Mouse (Mus musculus) thymus, postnatal 10 days (tissue): ENCODE measurements around the gene Gm21988.
A peak's percentile ranks its signal among the peaks of the same experiment; 100 is the strongest.

Experiments
- DNase-seq, 2 experiments: peaks; one replicate each; pipeline ENCODE4 v3.0.0; 2021; ENCODE audit warnings: low spot score in 2 of 2

The Gm21988 gene

DNA sequence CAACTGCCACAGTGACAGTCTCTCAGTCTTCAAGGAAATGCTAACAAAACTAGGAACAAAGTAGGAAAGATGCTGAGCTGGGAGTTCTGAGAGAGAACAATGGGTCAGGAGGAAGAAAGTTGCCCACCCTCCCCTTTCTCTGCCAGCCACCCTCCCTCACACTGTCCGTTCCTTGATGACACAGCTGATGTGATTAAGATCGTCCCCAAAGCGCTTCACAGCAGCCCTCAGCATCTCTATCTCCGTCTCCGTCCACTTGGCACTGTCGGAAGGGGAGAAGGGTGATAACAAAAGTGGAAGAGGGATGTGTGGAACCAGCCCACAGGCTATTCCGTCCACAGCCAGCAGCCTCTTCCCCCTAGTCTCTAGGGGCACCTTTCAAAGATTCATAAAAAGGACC lies 2.9 kb downstream of the Gm21988 start:
- DNase-seq = no peak

DNA sequence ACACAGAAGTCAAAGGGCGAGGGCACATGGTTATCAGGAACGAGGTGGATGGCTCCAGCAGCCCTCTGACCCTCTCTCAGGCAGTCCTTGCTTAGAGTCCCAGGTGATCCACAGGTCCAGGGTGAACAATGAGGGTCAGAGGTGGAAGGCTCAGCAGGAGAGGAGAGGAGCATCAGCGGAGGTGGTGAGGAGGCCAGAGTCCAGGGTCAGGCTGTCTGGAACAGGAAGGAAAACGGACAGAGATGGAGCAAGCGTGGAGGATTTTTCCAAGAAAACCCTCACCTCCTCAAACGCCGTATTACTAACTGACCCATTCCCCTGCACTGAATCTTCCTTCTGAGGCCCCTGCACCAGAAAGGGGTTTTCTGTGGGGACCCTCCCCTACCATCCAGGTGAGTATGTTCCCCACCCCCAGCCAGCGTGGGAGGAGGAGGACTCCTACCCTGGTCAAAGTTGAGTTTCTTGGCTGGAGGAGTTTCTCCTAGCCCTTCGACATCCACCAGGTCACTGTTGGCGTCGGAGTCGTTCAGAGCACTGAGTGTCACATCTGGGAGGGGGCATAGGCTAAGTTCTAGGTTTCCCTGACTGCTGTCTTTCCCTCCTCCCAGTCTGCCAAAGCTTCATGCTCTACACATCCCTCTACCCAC lies 4.3 kb downstream of the Gm21988 start:
- no peak for DNase-seq

DNA sequence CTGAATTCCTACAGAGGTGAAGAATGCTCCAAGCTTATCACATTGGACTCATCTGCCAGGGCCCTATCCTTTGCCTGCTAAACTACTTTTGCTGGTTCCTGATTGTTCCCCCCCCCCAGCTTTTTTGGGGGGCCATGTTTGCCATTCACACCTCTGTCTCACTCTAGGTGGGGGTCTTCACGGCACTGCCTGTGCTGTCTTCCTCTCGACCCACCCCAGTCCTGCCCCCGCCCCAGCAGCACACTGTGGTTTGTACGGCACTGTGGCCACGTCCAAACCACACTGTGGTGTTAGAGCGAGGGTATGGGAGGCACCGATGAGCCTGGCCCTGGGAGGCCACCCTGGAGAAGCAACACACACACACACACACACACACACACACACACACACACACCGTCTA lies 5.1 kb downstream of the Gm21988 start:
- no peak for DNase-seq

DNA sequence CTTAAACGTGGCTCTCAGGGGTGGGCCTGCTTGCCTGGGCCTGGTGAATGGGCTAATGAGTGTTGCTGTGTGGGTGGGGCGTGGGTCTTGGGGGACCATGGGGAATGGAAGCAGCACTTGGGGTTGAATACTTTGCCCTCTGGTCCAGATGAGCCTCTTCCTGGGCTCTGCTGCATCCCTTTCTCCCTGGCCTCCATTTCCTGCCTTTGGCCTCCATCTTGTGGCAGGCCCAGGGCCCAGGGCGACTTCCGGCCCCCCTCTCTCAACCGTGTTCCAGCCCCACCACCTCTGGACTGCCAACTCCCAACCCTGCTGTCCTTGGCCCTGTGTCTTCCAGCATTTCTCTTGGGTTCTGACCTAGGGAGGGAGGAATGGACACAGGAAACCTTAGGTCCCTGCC lies 5.6 kb downstream of the Gm21988 start:
- DNase-seq = no peak

DNA sequence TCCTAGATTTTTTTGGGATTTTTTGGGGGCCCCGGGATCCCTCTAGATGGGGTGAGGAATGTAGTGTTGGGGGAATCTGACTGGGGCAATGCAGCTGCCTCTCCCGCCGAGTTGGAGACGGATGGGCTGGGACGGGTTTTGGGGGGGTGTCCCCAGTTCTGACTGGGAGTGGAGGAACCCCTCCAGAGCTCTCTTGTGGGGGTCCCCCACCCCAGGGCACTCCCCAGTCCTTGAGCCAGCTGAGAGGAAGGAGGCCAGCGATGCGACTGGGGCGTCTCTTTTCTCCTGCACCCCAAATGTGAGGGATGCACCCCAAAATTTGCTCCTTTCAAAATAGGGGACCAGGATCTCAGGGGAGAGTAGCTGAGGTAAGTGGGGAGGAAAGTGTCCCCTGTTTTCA lies 6.6 kb downstream of the Gm21988 start:
- no peak for DNase-seq

DNA sequence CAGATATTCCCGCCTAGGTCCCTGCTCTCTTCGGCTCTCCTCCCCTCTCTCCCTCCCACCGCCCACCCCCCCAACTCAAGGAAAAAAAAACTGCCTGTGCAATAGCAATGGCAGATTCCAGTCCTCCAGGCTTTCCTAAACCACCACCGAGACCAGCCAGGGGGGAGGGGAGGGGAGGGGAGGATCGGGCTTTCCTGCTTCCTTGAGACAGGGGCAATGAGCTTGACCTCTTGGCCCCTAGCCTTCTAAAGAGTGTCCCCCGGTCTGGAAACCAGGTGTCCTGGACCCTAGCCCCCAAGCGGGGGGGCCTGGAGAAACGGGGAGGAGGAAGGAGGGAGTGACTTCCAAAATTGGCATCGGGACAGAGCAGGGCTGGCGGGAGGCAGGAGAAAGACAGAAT lies 7.1 kb downstream of the Gm21988 start:
- DNase-seq = no peak

DNA sequence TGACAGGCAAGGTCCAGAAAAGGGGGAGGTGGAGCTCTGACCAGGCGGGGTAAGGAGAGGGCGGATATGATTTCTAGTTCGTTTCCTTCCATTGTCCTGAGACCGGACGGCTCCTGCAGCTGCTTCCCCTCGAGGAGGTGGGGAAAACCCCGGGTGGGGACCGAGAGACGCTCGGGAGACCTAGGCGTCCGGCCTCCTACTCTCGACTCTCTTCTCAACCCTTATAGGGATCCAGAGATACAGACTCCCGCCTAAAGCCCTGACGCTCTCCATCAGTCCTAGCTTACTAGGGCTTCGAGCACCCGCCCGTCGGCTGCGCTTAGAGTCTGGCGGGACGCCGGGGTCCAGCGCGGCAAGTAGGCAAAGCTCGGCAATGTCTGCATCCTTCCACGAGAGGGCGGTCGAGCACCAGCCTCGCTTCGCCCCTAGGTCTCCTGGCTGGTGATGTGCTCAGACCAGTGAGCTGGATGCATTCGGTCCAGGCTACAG lies 9.3 kb downstream of the Gm21988 start:
- peak; percentile 64 to 88 for DNase-seq

DNA sequence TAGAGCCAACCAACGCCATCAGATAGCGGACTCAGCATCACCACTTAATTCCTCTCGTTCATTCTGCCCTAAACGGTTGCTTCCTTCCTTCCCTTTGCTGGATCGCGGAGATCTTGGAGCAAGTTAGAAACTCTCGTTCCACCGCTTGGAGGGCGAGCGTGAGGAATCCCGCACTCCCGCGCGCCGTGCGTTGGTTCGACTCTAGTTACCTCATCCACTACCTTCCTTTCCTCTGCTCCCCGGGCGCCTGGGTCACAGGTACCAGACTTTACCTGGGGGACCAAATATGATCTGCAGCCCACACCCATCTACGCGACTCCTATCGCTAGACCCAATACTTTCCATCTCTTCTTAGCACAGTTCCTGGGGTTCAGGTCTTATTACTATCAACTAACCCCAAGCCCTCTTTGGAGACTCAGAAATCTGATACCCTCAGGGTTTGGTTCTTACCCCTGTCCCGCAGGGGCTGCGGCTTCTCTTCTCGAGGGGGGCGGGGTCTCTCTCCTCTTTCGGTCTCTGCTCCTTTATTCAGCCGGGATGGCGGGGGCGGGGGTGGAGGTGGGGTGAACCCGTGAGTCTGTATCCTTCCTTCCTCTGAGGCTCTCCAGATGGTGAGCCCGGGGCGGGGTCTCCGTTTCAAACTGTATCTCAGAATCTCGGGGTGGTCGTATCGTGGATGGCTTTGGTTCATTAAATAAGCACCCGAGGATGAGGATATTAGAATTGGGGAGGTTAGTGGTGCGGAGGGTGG lies 10.2 kb downstream of the Gm21988 start, which contains the start of gene Bcl6b:
Gene Bcl6b, minus strand, starts transcription at position 539 of the 751 bp plus-strand sequence.
- DNase-seq = no peak

DNA sequence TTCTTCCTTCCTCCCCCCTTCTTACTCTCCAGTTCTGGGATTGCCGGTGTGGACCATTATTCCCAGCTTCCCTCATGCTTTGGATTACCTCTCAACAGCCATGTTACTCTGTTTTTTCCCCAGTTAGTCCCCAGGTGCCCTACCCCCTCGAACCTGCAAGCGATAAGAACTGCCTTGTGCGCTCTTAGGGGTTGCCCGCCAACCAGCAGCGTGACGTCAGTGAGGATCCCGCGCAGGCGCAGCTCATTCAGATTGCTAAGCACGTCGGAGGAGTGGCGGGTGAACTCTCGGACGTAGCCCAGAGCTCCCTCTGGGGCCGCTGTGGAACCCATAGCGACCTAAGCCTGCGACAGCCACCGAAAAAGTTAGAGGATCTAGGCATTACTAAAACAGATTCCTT lies 10.8 kb downstream of the Gm21988 start:
- peak; percentile 71 to 78 for DNase-seq

DNA sequence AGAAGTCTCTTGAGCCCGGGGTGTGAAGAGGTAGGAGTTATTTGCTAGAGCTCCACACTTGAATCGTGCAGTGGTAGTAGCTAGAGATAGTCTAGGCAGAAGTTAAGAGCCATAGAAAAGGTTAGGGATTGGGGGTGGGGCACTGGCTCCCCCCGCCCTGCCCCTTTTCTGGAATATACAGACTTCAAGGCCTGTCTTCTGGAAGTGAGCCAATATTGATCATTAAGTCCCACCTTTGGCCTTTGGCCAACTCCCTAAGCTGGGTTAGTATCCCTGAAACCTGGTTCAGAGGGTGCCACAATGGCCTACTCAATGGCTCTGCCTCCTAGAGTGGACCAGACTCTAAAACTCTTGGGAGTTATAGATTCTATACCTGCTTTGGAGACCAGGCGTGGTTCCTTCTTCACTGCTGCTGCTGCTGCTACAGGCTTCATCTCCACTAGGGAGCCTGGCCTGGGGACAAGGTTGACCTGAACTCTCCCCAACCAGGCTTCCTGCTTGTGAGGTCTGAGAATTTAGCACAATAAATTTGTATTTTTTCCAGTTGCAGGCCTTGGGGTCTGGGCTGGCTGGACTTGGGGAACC lies 11.9 kb downstream of the Gm21988 start:
- DNase-seq = no peak

DNA sequence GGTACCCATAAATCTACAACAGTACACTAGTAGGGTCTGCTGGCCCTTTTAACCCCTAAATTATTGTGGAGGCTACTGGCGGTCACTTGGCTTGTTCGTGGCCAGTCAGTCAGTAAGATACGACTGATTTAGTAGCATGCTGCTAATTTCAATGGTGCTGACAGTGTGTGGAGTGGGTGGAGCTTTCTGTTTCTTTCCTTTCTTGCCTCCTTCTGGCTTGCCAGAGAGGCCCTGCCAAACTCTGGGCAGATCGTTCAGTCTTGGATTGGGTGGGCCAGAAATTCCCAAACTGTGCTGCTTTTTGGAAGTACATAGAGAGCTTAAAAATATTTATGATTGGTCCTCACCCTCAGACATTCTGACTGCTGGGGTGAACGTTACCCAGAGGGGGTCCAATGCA lies 12.5 kb downstream of the Gm21988 start:
- no peak for DNase-seq

DNA sequence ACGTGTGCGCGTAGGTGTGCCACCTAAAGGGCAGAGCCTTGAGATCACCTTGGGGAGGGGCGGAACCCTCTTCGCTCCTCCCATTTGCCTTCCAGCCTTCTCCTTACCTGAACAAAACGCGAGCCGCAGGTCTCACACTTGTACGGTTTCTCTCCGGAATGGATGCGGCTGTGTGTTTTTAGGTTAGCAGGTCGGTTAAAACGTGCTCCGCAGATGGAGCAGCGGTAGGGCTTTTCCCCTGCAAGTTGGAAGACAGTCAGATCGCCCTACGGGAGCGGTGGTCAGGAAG lies 13.1 kb downstream of the Gm21988 start:
- no peak for DNase-seq

DNA sequence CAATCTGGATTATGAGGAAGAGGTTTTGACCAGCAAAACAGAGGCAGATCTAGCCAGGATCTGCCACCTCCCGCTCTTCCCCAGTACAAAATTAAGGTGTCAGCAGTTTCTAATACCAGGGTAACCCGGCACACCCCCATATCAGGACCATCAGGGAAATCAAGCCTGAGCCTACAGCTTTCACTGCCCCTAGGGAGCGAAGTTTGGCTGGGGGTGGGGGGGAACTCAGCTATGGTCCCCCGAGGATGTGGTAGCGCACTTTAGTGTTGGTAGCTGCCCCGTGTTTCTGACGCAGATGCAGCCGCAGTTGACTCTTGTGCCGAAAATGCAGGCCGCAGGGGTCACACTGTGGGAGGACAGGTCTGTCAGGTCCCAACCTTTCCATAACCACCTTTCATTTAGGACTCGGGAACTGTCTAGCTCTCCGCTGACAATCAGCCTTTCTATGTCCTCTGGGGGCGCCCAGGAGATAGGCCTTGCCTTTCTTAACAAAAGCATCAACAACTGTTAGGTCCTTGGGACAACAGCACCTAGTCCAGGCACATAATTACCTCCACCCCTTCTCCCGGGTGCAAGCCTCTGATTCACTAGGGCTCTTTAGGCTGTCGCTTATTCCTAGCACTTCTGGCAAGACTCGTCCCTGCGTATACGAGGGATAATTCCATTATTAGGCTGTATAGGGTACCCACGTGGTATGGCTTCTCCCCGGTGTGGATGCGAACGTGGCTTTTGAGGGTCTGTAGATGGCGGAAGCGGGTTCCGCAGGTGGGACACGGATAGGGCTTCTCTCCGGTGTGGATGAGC lies 13.6 kb downstream of the Gm21988 start:
- no peak for DNase-seq

DNA sequence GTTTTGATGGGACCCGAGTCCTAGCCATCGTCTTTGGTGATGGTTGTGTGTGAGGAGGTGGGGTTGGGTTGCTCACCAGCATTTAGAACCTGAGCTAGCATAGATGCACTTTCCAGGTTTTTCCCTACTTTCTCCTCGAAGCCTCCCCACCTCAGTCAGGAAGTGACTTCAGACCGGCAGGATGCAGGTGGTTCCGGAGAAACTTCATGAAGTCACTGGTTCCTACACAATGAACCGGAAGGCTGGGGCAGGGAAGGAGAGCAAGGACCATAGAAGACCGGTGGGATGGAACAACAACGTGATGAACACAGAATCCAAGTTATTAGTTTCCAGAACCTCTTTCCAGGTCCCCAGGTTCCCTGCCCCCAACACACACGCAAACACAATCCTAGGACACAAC lies 15.9 kb downstream of the Gm21988 start:
- no peak for DNase-seq

DNA sequence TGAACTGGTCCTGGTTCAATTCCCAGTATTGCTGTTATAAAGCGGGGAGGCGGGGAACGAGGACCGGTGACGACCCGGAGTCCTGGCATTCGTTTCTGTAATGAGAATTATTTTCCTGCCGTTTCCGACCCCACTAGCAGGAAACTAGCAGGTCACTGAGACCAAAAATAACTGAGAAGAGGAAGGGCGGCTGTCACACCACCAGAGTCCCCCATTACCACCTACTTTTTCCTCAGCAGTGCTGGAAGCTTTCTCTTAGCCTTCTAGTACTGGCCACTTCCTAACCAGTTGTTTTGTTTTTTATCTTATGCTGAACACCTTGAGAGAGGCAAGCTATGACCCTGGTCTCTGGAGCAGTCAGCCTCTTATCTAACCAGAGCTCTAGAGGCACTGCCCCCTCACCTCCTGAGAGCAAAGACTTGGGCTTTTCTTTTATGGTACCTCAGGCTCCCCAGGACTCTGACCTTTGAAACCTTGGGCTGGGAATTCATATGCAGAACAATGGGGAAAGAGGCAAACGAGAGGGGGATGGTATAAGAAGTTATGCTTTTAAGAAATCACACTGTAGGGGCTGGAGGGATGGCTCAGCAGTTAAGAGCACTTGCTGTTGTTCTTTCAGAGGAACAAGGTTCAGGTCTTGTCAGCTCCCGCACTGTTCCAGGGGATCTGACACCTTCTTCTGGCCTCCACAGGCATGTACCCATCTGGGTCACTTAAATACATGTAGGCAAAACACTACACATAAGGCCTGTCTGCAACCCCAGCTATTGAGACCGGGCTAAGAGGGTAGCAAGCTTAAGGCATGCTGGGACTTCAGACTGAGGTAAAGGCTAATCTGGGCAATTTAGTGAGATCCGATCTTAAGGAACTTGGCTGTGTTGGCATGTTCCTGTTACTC lies 17.8 kb downstream of the Gm21988 start:
- no peak for DNase-seq

DNA sequence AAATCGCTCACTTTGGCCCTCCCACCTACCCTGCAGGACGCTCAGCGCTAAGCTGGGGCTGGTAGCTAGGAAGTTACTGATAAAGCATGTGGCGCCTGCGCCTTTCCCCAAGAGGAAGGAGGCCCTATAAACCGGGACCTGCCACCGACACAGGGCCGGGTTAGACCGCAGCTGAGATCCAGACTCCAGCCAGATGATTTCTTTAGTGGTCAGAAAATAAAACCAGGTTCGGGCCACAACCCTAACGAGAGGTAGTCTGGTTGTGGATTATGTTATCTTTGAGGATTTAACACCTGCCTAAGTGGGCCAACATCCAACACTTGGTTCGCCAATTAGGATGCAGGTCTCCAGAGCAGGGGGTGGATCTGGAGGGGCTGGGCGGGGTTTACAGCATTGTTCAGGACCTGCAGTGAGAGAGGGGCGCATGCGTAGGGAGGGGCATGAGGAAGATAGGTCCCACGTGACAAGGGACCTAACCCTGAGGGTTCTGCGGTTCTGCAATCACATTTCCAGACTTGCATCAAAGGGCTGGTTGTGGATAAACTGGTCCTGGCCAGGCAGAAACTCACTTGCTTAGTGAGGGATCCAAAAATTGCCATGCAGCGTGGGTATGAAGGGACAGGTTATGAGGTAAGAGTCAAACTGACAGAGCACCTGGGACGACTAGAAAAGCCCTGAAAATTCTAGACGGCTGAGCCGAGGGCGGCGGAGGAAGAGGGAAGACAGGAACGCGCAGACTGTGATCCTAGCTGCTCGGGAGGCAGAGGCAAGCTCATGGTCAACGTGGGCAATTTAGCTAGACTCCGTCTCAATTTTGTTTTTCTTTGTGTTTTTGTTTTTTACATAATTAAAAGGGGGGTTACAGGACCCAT lies 18.7 kb downstream of the Gm21988 start, which contains the start of gene Slc16a13:
Gene Slc16a13, minus strand, starts transcription at position 334 of the 872 bp plus-strand sequence.
- DNase-seq = peak; percentile 84 to 85

DNA sequence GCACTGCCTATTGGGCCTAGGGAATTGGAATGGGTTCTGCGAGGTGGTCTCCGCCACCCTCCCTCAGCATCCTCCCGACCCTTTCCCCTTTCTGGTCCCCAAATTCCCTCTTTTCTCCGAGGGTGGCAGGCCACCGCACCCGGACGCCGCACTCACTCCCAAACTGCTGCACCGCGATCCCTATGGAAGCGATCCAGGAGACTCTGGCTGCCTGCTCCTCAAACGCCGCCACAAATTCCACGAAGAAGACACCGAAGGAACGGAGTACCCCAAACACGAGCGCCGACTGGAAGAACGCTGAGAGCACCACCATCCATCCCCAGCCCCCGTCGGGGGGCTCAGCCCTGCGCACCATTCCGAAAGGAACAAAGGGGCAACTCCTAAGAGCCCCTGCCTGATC lies 19.3 kb downstream of the Gm21988 start:
- DNase-seq = no peak

DNA sequence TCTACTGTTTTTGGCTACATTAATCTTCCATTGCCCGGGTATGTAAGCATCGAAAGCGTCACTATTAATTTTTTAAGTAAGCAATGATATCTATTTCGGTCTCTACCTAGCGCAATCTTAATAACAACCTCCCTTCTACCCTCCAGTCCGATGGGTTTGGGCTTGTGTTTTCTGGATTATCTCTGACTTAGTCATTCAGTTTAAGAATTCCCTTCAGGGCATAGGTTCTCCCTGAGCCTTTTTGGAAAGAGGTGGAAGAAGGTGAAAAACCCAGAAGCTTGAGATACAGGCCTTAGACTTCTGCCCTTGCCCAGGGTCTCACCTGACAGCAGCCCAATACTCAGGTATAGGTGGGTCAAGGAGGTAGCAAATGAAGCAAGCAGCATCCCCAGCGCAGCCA lies 19.8 kb downstream of the Gm21988 start:
- no peak for DNase-seq

DNA sequence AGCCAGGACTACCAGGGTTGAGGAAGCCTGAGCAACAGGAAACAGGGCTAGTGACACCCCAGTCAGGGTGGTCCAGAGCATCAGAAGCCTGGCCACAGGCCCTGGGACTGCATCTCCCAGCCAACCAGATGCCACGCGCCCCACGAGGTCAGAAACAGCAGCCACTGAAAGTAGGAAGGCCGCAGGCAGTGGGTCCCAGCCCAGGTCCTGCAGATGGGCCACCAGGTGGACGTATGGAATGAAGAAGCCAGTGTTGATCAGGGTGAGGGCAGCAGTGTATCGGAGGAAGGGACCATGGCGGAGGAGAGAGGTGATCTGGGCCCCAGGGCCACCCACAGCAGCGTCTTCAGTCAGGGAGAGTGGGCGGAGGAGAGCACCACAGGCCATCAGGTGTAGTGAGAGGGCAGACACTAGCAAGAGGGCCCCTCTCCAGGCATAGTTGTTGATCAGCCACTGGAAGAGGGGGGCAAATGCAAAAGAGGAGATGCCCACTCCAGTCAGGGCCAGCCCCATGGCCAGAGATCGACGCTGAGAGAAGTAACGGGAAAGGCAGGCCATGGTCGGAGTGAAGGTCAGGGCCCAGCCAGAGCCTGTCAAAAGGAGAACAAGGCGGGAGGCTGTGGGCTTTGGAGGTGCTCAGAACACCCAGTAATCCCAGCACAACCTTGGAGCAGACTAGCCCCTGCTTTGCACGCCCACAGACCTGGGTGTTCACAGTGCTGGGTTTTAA lies 20.7 kb downstream of the Gm21988 start:
- no peak for DNase-seq

DNA sequence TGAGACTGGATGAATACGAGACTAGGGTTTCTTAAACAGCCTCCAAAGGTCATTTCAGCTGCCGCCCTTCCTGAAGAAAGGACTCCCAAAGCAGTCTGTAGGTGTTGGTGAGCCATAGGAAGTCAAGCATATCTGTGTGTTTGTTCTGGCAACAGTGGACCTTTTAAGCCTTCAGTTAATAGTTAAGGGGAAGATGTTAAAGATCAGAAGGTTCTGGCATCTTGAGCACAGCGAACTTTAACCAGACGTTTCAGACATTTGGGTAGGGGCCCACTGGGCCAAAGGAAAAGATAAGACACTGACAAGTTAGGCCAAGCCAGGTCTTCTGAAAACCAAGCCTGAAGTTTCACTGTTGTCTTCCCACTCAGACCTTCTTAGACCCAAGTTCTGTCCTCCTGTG lies 21.6 kb downstream of the Gm21988 start:
- no peak for DNase-seq
